Mouse (Mus musculus) hindbrain, embryonic 14.5 days (tissue): ENCODE results near the gene Emp3. TPM values are rescaled to one million over a fixed set of nuclear protein-coding genes. Genes with fewer than 3 reads are reported as not detected.
"Not testable (repeated sequence)": the region's sequence is repeated elsewhere in the genome, so short reads cannot be mapped to it uniquely, and the experiment has no call there.

Experiments
- ATAC-seq: fragments of 200-750 bp; cut with Nextera tagmentation; 2 replicates; pipeline ENCODE4 v1.8.0; 2017; ENCODE audit warnings: moderate number of reproducible peaks, mild to moderate bottlenecking, moderate TSS enrichment, moderate library complexity; ENCODE audit not compliant: low FRiP score
- DNase-seq: peaks from one replicate; pipeline ENCODE4 v3.0.0-alpha.2; 2015; ENCODE audit warnings: low spot score
- H3K27ac ChIP-seq: fragments of 300-500 bp; sonication (generic); 2 replicates; pipeline ENCODE4 v1.5.1; 2014; ENCODE audit warnings: mild to moderate bottlenecking, moderate library complexity
- H3K27me3 ChIP-seq: fragments of 300-500 bp; sonication (generic); 2 replicates; pipeline ENCODE4 v1.6.1; 2014; ENCODE audit warnings: mild to moderate bottlenecking, low read length, mixed read lengths; ENCODE audit not compliant: control insufficient read depth, insufficient read depth
- H3K36me3 ChIP-seq: fragments of 300-500 bp; sonication (generic); replicated peaks from 2 replicates; pipeline ENCODE4 v1.6.1; 2014; ENCODE audit not compliant: control insufficient read depth, insufficient read depth
- H3K4me1 ChIP-seq: fragments of 300-500 bp; sonication (generic); replicated peaks from 2 replicates; pipeline ENCODE4 v1.6.1; 2014; ENCODE audit warnings: antibody characterized with exemption, low read length, mixed read lengths; ENCODE audit not compliant: control insufficient read depth, insufficient read depth
- H3K4me2 ChIP-seq: fragments of 300-500 bp; sonication (generic); replicated peaks from 2 replicates; pipeline ENCODE4 v1.6.1; 2014; ENCODE audit warnings: mild to moderate bottlenecking, moderate library complexity
- H3K4me3 ChIP-seq: fragments of 300-500 bp; sonication (generic); replicated peaks from 2 replicates; pipeline ENCODE4 v1.5.1; 2014; ENCODE audit warnings: mild to moderate bottlenecking, low read length
- H3K9ac ChIP-seq: fragments of 300-500 bp; sonication (generic); 2 replicates; pipeline ENCODE4 v1.6.1; 2014
- H3K9me3 ChIP-seq: fragments of 300-500 bp; sonication (generic); 2 replicates; pipeline ENCODE4 v1.6.1; 2016; ENCODE audit warnings: low read length; ENCODE audit not compliant: control insufficient read depth
- WGBS: fragments of 180-500 bp; shearing (Covaris S2); extraction: QIAGEN DNeasy Blood & Tissue Kit; methylation state at CpG from one replicate; pipeline ENCODE4 v1.1.7; 2014; 5-methylcytosine and 5-hydroxymethylcytosine counted together
- polyA plus RNA-seq: library from polyadenylated mRNA; unstranded; fragments of >200 nt; fragmentation: Nextera tagmentation; extraction: Ambion mirVana; gene quantifications from 2 replicates; pipeline ENCODE4 v1.2.1, GENCODE M21; 2014

Gene Emp3
- 34.1 and 38.8 TPM in 2 replicates for polyA plus RNA-seq

DNA sequence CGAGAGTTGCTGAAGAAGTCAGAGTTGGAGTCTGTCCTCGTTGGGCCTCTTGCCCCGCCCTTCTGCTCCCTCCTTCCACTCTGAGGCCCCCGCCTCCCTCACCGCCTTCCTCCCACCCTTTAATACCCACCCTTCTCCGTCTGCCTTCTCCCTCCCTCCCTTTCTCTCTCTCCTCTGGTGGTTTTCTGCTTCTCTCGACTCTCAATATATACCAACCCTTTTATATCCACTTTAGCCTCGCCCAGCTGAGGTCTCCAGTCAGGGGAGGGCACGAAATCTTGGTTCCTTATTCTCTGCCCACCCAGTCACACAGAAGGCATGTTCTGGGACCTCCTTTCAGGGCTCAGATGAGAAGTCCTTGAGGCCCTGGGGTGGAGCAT, at the start of gene Emp3:
Gene Emp3 (minus strand): TSS at position 163 of the 380 bp plus-strand sequence.
- no peak for ATAC-seq
- H3K9ac ChIP-seq: peak within 1 kb of the TSS; percentile 28

DNA sequence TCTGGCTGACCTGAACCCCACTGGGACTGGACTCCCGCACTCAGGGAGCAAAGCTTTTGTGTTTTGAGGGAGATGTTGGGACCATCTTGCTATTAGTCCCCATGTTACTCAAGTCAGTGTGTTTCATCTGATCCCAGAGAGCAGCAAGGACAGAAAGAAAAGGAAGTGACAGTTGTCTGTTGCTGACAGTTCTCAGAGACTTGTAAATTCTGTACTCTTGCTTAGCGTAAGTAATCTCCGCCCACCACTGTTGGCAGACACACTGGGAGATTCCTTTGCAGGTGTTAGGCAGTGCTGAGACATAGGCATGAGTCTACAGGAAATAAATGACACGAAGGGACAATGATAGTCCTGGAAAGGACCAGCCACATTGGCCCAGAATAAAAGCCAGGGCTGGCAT, 35.4 kb upstream of the Emp3 start:
- H3K4me1 ChIP-seq: no peaks in the 10 kb centered on the region
- WGBS: 77% methylated on average over 4 of the region's 4 CpGs
- H3K9me3 ChIP-seq: no peaks in the 10 kb centered on the region
- H3K9ac ChIP-seq: no peak overlapping the region
- no peak overlapping the region for H3K27ac ChIP-seq
- ATAC-seq (no peak), DNase-seq (no peak)
- H3K4me2 ChIP-seq: no peak overlapping the region
- H3K36me3 ChIP-seq: no peaks in the 10 kb centered on the region
- H3K4me3 ChIP-seq: no peak overlapping the region
- no peaks in the 10 kb centered on the region for H3K27me3 ChIP-seq

More for the DNA sequence above, at the start of gene Emp3:
- Histone ChIP-seq H3K9me3 (no peaks in the 10 kb centered on the region), H3K36me3 (no peaks in the 10 kb centered on the region), H3K4me3 (peak within 1 kb of the TSS; percentile 13; the same call in 1 of the 2 replicates), H3K27ac (0 out of 2 replicates have a peak within 1 kb of the TSS, but pooled peaks have one; percentile 78), H3K4me1 (peaks cover 19% of the 10 kb centered on the region), H3K27me3 (no peaks in the 10 kb centered on the region), H3K4me2 (peak within 1 kb of the TSS; percentile 28; the same call in 1 of the 2 replicates)
- no peak for DNase-seq
- WGBS: 53% methylated on average over 9 of the region's 9 CpGs

DNA sequence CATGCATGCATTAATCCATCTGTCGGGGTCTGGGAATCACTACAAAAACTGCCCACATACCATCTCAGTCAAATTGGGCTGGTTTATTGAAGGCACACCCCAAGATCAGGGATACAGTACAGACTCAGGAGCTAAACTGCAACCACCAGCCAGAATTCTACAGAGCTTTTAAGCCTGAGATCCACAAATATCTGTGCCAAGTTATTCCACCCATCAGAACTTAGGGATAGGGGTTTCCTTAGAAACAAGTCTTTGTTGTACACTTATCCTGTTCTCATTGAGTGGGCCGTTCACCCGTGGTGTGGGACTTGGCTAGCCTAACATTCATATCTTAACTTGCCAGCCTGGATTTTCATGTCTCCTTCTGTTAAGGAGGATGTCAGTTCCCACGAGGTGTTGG, 27.9 kb upstream of the Emp3 start:
- no peak overlapping the region for H3K4me2 ChIP-seq
- no peak overlapping the region for H3K4me3 ChIP-seq
- ATAC-seq (no peak), DNase-seq (no peak)
- H3K27me3 ChIP-seq: no peaks in the 10 kb centered on the region
- 82% methylated on average over 4 of the region's 4 CpGs for WGBS
- H3K27ac ChIP-seq: no peak overlapping the region
- no peaks in the 10 kb centered on the region for H3K36me3 ChIP-seq
- H3K9ac ChIP-seq: no peak overlapping the region
- no peaks in the 10 kb centered on the region for H3K4me1 ChIP-seq
- no peaks in the 10 kb centered on the region for H3K9me3 ChIP-seq

DNA sequence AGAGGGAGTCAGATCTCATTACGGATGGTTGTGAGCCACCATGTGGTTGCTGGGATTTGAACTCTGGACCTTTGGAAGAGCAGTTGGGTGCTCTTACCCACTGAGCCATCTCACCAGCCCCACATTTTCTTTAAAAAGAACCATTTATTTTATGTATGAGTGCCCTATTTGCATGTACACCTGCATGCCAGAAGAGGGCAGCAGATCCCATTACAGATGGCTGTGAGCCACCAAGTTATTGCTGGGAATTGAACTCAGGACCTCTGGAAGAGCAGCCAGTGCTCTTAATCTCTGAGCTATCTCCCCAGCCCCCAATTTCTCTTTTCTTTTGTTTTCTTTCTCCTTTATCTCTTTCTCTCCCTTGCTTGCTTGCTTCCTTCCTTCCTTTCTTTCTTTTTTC, 22.1 kb upstream of the Emp3 start:
- H3K4me2 ChIP-seq, H3K9me3 ChIP-seq, ATAC-seq, H3K9ac ChIP-seq, H3K4me1 ChIP-seq, H3K27ac ChIP-seq, H3K27me3 ChIP-seq, H3K4me3 ChIP-seq, H3K36me3 ChIP-seq, DNase-seq: not testable (repeated sequence)
- 75% methylated on average over 1 of the region's 1 CpGs for WGBS

DNA sequence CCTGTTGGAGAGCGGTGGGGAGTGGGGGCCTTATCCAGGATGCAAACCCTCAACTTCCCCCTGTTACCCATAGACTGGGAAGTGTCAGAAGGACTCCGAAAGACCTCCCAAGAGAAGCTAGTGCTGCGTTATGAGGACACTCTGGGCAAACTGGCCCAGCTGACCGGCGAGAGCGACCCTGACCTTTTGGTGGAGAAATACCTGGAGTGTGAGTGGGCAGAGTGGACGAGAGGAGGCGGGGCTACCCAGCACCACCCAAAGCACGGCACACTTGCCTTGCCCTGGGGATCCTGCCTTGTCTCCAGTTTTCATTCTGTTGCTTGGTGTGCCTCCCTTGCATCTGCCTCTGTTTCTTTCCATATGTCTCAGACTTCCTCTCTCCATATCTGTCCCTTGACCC, 20.8 kb upstream of the Emp3 start:
- ATAC-seq: no peak
- Histone ChIP-seq H3K9me3 (no peaks in the 10 kb centered on the region), H3K27me3 (no peaks in the 10 kb centered on the region), H3K36me3 (no peaks in the 10 kb centered on the region), H3K9ac (no peak overlapping the region), H3K4me3 (no peak overlapping the region), H3K4me2 (no peak overlapping the region), H3K4me1 (no peaks in the 10 kb centered on the region), H3K27ac (no peak overlapping the region)
- WGBS: 84% methylated on average over 9 of the region's 9 CpGs
- no peak for DNase-seq

DNA sequence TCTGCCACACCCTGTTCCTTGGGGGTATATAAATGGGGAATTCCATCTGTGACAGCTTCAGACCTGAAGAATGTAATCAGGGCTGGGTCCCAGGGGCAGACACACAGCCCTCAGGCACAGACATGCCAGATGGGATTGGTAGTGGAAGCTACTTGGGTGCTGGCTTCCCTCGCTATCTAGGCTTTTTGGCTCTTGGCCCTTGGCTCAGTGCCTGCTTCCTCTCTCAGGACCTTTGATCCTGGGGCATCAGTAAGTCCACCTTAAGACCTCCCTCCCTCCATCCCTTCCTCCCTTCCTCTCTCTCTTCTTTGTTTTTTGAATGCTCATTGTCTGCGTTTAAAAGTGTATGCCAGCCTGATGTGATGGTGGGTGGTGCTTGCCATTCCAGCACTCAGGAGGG, 18.6 kb upstream of the Emp3 start:
- no peak overlapping the region for H3K4me2 ChIP-seq
- H3K27me3 ChIP-seq: no peaks in the 10 kb centered on the region
- no peak for ATAC-seq
- H3K9ac ChIP-seq: no peak overlapping the region
- WGBS: 45% methylated on average over 2 of the region's 2 CpGs
- no peak for DNase-seq
- H3K4me1 ChIP-seq: no peaks in the 10 kb centered on the region
- no peak overlapping the region for H3K27ac ChIP-seq
- no peaks in the 10 kb centered on the region for H3K36me3 ChIP-seq
- no peak overlapping the region for H3K4me3 ChIP-seq
- no peaks in the 10 kb centered on the region for H3K9me3 ChIP-seq

DNA sequence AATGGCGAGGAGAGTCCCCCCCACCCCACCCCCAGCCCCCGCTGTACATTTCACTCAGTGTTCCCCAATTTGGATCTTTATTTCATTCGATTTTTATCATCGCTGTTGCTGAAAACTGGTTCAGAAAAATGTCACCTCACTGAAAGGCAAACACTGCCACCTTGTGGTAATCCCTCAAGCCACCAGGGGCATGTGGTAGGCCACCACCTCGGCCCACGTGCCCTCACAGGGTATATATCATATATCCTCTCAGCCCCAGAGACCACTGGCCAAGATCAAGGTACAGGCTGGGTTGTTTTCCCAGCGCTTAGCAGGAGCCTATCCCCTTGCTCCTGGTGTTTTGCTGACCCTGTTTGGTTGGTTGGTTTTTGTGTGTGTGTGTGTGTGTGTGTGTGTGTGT, 13.9 kb upstream of the Emp3 start:
- no peaks in the 10 kb centered on the region for H3K9me3 ChIP-seq
- WGBS: 30% methylated on average over 7 of the region's 7 CpGs
- H3K36me3 ChIP-seq: no peaks in the 10 kb centered on the region
- H3K4me3 ChIP-seq: no peak overlapping the region
- H3K27ac ChIP-seq: no peak overlapping the region
- no peak overlapping the region for H3K9ac ChIP-seq
- no peaks in the 10 kb centered on the region for H3K4me1 ChIP-seq
- no peaks in the 10 kb centered on the region for H3K27me3 ChIP-seq
- ATAC-seq (no peak), DNase-seq (peak; percentile 73)
- H3K4me2 ChIP-seq: no peak overlapping the region

DNA sequence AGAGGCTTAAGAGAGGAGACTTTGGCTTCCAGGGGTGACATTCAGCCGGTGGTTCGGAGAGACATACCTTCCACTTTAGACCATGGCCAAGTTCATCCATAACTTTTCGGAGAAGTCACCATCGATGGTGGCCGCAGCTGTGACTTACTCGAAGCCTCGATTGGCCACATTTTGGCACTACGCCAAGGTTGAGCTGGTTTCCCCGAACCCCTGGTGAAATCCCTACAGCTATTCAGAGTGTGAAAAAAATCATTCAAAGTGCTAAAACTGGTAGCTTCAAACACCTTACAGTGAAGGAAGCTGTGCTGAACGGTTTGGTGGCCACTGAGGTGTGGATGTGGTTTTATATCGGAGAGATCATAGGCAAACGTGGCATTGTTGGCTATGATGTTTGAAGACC, 12.6 kb upstream of the Emp3 start:
- WGBS: 90% methylated on average over 12 of the region's 12 CpGs
- H3K36me3 ChIP-seq, H3K9me3 ChIP-seq, H3K4me3 ChIP-seq, H3K4me2 ChIP-seq, H3K27ac ChIP-seq, H3K4me1 ChIP-seq, H3K27me3 ChIP-seq, ATAC-seq, H3K9ac ChIP-seq, DNase-seq: not testable (repeated sequence)

DNA sequence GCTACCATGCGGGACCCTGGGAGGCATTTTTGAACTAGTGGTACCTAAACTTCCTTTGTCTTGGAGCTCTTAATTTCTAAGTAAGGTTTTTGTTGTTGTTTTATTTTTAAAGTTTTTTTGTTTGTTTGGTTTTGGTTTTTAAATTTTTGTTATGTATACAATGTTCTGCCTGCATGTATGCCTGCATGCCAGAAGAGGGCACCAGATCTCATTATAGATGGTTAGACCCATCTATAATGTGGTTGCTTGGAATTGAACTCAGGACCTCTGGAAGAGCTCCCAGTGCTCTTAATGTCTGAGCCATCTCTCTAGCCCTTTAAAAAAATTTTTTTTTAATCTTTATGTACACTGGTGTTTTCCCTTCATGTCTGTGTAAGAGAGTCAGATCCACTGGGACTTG, 8.5 kb upstream of the Emp3 start:
- Histone ChIP-seq H3K4me3 (no peak overlapping the region), H3K36me3 (no peaks in the 10 kb centered on the region), H3K4me2 (no peak overlapping the region), H3K9ac (no peak overlapping the region), H3K27me3 (peaks cover 15% of the 10 kb centered on the region), H3K27ac (no peak overlapping the region), H3K9me3 (no peaks in the 10 kb centered on the region), H3K4me1 (no peaks in the 10 kb centered on the region)
- no peak for DNase-seq
- WGBS: 87% methylated on average over 1 of the region's 1 CpGs
- ATAC-seq: no peak

DNA sequence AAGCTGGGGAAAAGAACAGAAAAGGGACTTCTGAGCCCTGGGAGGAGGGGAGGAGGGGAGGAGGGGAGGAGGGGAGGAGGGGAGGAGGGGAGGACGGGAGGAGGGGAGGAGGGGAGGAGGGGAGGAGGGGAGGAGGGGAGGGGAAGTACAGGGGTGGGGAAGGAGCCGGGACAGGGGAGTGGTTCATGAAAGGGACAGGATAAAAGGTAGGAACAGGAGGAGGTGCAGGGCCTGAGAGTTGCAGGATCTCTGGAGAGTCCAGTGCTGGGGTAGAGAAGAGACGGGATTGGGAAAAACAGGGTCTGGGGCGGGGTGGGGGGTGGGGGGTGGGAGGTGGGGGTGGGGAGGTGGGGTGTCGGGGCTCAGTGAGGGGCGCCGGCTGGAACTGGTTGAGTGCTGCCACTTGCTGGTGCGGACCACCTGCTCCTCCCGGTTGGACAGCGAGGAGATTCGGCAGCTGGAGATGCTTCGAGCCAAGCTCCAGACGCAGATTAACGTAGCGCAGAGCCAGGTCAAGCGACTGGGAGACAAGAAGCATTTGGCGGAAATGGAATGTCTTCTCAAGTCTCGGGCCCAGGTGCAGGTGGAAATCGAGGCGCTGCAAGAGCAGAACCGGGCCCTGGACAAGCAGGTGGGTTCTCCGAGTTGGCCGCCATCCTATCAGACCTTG, 7.6 kb upstream of the Emp3 start:
- Histone ChIP-seq H3K9ac (no peak overlapping the region), H3K27me3 (peaks cover 15% of the 10 kb centered on the region), H3K4me2 (peak overlapping the region; percentile 31), H3K36me3 (no peaks in the 10 kb centered on the region), H3K4me1 (no peaks in the 10 kb centered on the region), H3K9me3 (no peaks in the 10 kb centered on the region), H3K27ac (no peak overlapping the region), H3K4me3 (no peak overlapping the region)
- ATAC-seq (no peak), DNase-seq (no peak)
- WGBS: 17% methylated on average over 19 of the region's 23 CpGs
